Mouse (Mus musculus) midbrain, embryonic 16.5 days (tissue): ENCODE data around the gene Folr2. TPM values are rescaled to one million over a fixed set of nuclear protein-coding genes. Genes with fewer than 3 reads are reported as not detected.

ENCODE experiments used
- ATAC-seq: fragments of 200-750 bp; cut with Nextera tagmentation; 2 replicates; pipeline ENCODE4 v1.8.0; 2017; ENCODE audit warnings: moderate TSS enrichment
- H3K27ac ChIP-seq: fragments of 300-500 bp; sonication (generic); 2 replicates; pipeline ENCODE4 v1.5.1; 2014; ENCODE audit warnings: mild to moderate bottlenecking, low read length, mixed read lengths
- H3K27me3 ChIP-seq: fragments of 300-500 bp; sonication (generic); 2 replicates; pipeline ENCODE4 v1.6.1; 2014; ENCODE audit warnings: low read depth, low read length, mixed read lengths; ENCODE audit not compliant: control insufficient read depth, insufficient read depth
- H3K36me3 ChIP-seq: fragments of 300-500 bp; sonication (generic); 2 replicates; pipeline ENCODE4 v1.6.1; 2014; ENCODE audit warnings: mild to moderate bottlenecking, low read length, moderate library complexity, mixed read lengths; ENCODE audit not compliant: control insufficient read depth, insufficient read depth
- H3K4me1 ChIP-seq: fragments of 300-500 bp; sonication (generic); 2 replicates; pipeline ENCODE4 v1.6.1; 2014; ENCODE audit warnings: mild to moderate bottlenecking, low read length, mixed read lengths; ENCODE audit not compliant: control insufficient read depth, insufficient read depth
- H3K4me2 ChIP-seq: fragments of 300-500 bp; sonication (generic); 2 replicates; pipeline ENCODE4 v1.6.1; 2014; ENCODE audit warnings: mild to moderate bottlenecking, low read length, mixed read lengths
- H3K4me3 ChIP-seq: fragments of 300-500 bp; sonication (generic); 2 replicates; pipeline ENCODE4 v1.5.1; 2014; ENCODE audit warnings: low read depth, mild to moderate bottlenecking, low read length, moderate library complexity, mixed read lengths
- H3K9ac ChIP-seq: fragments of 300-500 bp; sonication (generic); 2 replicates; pipeline ENCODE4 v1.6.1; 2014; ENCODE audit warnings: low read depth, low read length, mixed read lengths
- H3K9me3 ChIP-seq: fragments of 300-500 bp; sonication (generic); replicated peaks from 2 replicates; pipeline ENCODE4 v1.6.1; 2014; ENCODE audit warnings: mild to moderate bottlenecking, low read length, mixed read lengths; ENCODE audit not compliant: control insufficient read depth, poor library complexity, severe bottlenecking
- WGBS: fragments of 180-500 bp; shearing (Covaris S2); extraction: QIAGEN DNeasy Blood & Tissue Kit; methylation state at CpG from one replicate; pipeline ENCODE4 v1.1.7; 2014; 5-methylcytosine and 5-hydroxymethylcytosine counted together
- polyA plus RNA-seq: library from polyadenylated mRNA; unstranded; fragments of >200 nt; fragmentation: Nextera tagmentation; extraction: Ambion mirVana; gene quantifications from 2 replicates; pipeline ENCODE4 v1.2.1, GENCODE M21; 2015

Gene Folr2
- polyA plus RNA-seq, 1 experiment from 2014 or later = 1.0 TPM

DNA sequence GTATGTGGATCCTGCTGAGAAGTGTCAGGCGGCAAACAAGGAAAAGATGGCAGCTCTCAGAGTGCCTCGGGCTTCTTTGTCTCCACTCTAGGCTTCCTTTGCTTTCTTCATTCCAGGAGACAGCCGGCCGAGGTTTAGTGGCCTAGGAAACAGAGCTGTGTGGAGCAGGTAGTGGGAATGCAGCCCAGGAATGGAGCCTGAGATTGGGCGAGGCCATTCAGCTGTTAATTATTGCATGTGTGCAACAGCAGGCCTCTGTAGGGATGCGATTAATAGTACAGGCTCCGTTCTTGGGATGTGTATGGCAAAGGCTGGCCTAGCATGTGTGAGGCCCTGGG is 12.1 kb upstream of the Folr2 start:
- 0 out of 2 replicates have a peak, but pooled peaks have one; percentile 45 for ATAC-seq
- 24% methylated on average over 7 of the region's 7 CpGs for WGBS
- Histone ChIP-seq H3K4me2 (no peak overlapping the region), H3K36me3 (no peaks in the 10 kb centered on the region), H3K9me3 (no peaks in the 10 kb centered on the region), H3K9ac (no peak overlapping the region), H3K4me3 (no peak overlapping the region), H3K4me1 (no peaks in the 10 kb centered on the region), H3K27me3 (no peaks in the 10 kb centered on the region), H3K27ac (peak overlapping the region; percentile 18; the same call in 1 of the 2 replicates)

DNA sequence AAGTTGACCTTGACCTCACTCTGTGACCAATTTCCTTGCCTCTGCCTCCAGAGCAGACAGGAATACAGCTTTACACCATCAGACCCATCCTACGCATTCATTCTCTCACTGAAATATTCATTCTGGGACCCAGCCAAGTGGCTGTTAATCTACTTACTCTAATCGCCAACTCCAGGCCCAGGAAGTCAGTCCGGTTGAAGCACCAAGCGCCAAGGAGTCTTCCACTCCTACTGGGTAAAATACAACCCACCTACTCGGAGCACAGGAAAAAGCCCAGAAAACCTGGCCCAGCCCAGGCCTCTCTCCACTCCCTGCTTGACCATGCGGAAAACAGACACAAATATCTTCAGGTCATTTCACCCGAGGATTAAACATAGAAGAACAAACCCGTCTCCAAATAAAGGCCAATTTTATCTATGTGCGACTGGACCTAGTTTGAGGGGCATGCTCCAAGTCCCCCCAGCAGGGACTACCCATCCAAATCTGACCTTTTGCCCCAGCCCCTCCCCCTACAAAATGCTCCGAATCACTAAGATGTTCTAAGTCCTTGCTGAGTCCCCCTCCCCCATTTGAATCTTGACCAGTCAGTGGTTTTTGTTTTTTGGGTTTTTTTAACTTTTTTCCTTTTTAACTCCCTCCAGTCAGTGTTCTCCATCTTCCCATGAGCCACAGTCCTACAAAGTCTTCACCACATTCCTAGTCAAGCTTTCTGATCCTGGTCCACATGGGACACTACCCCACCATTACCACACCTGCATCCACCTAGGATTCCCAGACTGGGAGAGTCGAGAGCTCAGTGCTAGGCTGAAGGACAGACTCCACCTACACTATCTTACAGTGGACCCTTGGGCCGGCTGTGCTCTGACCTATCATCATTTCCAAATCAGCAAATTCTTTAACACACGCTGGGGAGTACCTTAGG is 11.5 kb upstream of the Folr2 start:
- no peak overlapping the region for H3K4me2 ChIP-seq
- H3K4me1 ChIP-seq = no peaks in the 10 kb centered on the region
- H3K9ac ChIP-seq = no peak overlapping the region
- H3K9me3 ChIP-seq = no peaks in the 10 kb centered on the region
- no peaks in the 10 kb centered on the region for H3K27me3 ChIP-seq
- 27% methylated on average over 13 of the region's 13 CpGs for WGBS
- no peak overlapping the region for H3K4me3 ChIP-seq
- H3K36me3 ChIP-seq = no peaks in the 10 kb centered on the region
- ATAC-seq = 0 out of 2 replicates have a peak, but pooled peaks have one; percentile 3
- H3K27ac ChIP-seq = peak overlapping the region; percentile 18; the same call in 1 of the 2 replicates

DNA sequence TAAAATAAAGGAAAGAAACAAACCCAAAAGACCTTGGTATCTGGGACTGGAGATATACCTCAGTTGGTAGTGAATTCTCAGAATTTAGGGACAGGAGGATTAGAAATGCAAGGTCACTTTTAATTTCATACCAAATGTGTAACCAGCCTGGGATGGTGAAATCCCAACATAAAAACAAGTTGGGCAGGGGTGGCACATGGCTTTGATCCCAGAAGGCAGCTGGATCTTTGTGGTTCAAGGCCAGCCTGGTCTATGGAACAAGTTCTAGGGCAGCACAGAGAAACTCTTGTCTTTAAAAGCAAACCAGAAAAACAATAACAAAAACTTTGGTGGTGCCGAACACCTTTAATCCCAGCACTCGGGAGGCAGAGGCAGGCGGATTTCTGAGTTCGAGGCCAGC is 10.5 kb upstream of the Folr2 start:
- WGBS = 95% methylated on average over 4 of the region's 4 CpGs
- H3K36me3 ChIP-seq = no peaks in the 10 kb centered on the region

DNA sequence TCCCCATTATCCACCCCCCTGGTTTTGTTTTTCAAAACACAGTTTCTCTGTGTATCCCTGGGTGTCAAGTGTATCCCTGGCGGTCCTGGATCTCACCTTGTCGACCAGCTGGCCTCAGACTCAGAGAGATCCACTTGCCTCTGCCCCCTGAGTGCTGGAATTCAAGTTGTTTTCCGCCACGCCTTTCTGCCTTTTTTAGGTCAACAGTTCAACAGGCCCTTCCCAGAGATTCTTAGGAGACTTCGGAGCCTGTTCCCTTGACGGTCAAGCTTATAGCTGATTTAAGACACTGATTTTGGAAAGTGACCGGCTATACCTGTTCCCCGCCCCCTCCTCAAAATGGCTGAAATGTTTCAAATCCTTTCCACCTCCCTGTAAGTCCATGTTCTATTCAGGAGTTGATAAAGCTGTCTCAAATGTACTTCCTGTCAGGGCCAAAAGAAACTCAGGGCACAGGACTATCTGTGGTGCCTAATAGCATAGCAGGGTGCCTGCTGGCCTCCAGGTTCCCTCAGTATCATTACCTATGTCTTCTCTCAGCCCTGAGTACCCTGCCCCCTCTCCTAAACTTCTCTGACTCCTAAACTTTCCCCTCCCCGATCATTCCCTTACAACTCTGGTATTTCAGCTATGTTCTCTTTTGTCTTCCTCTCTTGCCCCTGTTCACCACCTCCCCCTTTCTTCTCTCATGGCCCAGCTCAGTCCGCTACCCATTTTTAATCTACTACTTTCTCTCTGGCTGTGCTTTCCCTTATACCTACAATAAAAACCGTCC is 9.7 kb upstream of the Folr2 start:
- H3K4me2 ChIP-seq = no peak overlapping the region
- no peak overlapping the region for H3K9ac ChIP-seq
- H3K4me3 ChIP-seq = no peak overlapping the region
- 75% methylated on average over 11 of the region's 11 CpGs for WGBS
- no peak overlapping the region for H3K27ac ChIP-seq
- no peaks in the 10 kb centered on the region for H3K27me3 ChIP-seq
- no peaks in the 10 kb centered on the region for H3K36me3 ChIP-seq
- no peak for ATAC-seq
- no peaks in the 10 kb centered on the region for H3K9me3 ChIP-seq
- H3K4me1 ChIP-seq = no peaks in the 10 kb centered on the region

More for the DNA sequence above, 10.5 kb upstream of the Folr2 start:
- H3K4me3 ChIP-seq = no peak overlapping the region
- no peak overlapping the region for H3K4me2 ChIP-seq
- ATAC-seq = no peak
- no peak overlapping the region for H3K9ac ChIP-seq
- H3K9me3 ChIP-seq = no peaks in the 10 kb centered on the region
- H3K27me3 ChIP-seq = no peaks in the 10 kb centered on the region
- no peak overlapping the region for H3K27ac ChIP-seq
- no peaks in the 10 kb centered on the region for H3K4me1 ChIP-seq

DNA sequence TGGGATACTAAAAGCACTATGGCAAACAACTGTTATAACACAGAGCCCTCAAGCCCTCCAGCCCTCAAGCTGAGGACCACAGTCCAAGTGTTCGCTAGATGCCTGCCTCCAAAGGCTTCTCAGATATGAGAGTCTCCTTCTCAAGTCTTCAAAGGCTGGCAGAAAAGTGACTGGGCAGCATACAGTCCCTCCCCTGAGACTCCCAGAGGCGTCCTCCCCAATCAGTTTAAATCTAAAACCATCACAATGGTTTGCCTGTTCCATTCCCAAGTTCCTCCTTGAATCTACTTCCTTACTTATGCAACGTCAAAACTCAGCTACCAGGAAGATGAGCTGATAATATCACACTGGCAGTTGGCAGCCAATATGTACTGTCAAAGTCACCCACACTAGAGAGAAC is 6.4 kb upstream of the Folr2 start, which contains the start of gene Anapc15:
Anapc15 (plus strand) TSS at position 301 of the 400 bp plus-strand sequence.
- Histone ChIP-seq H3K4me3 (no peak within 1 kb of the TSS), H3K4me1 (no peaks in the 10 kb centered on the region), H3K36me3 (no peaks in the 10 kb centered on the region), H3K27me3 (no peaks in the 10 kb centered on the region), H3K4me2 (no peak within 1 kb of the TSS), H3K9me3 (no peaks in the 10 kb centered on the region), H3K9ac (no peak within 1 kb of the TSS), H3K27ac (no peak within 1 kb of the TSS)
- no peak for ATAC-seq
- WGBS = 81% methylated on average over 3 of the region's 3 CpGs

DNA sequence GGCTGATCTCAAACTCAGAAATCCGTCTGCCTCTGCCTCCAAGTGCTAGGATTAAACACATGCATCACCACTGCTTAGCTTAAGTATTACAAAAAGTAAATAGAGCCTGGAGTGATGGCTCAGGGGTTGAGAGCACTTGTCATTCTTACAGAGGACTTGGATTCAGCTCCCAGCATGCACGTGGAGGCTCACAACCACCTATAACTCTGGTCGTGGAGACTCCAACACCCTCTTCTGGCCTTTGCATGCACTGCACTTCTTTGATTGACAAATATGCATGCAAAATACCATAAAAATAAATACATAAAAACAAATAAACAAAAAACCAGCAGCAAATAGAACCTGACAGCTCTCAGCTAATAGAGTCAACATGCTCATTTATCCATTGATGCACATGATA is 5.3 kb upstream of the Folr2 start:
- ATAC-seq = no peak
- Histone ChIP-seq H3K9ac (no peak overlapping the region), H3K4me1 (no peaks in the 10 kb centered on the region), H3K27ac (no peak overlapping the region), H3K27me3 (no peaks in the 10 kb centered on the region), H3K9me3 (no peaks in the 10 kb centered on the region), H3K36me3 (no peaks in the 10 kb centered on the region), H3K4me2 (no peak overlapping the region), H3K4me3 (no peak overlapping the region)
- 68% methylated on average over 3 of the region's 3 CpGs for WGBS

DNA sequence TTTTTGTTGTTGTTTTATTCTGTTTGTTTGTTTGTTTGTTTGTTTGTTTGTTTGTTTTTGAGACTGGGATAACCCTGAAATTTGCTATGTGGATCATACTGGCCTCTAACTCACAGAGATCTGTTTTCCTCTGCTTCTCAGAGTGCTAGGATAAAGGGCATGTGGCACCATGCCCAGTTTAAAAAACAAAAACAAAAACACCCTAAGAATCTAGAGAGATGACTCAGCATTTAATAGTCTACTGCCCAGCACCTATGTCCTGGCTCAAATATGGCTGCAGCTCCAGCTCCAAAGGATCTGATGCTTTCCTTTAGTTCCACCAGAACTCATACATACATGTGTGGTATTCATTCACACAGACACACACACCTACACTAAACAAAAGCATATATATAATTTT is 4.0 kb upstream of the Folr2 start:
- Histone ChIP-seq H3K27ac (no peak overlapping the region), H3K27me3 (no peaks in the 10 kb centered on the region)
- ATAC-seq = no peak

DNA sequence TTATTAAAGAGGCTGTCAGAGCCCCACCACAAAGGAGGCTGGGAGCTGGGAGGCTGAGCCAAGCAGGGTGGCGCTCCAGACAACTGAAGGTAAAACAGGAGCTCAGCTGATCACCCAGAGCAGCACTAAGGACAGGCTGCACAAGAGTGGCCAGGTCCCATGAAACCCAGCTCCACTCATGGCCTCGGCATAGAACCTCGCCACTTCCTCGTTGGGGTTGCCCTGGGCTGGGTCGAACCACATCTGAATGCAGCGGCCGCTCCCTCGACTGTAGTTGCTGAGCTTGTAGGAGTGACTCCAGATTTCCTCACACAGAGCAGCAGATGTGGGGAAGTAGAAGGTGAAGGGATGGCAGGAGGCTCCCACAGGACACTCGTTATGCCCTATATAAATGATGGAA is 1.4 kb upstream of the Folr2 start:
- ATAC-seq = no peak
- Histone ChIP-seq H3K9ac (no peak overlapping the region), H3K9me3 (no peaks in the 10 kb centered on the region), H3K4me1 (no peaks in the 10 kb centered on the region), H3K27me3 (no peaks in the 10 kb centered on the region), H3K36me3 (no peaks in the 10 kb centered on the region), H3K4me3 (no peak overlapping the region), H3K27ac (no peak overlapping the region), H3K4me2 (no peak overlapping the region)
- WGBS = 83% methylated on average over 9 of the region's 9 CpGs

More for the DNA sequence above, 4.0 kb upstream of the Folr2 start:
- Histone ChIP-seq H3K4me3 (no peak overlapping the region), H3K36me3 (no peaks in the 10 kb centered on the region), H3K9me3 (no peaks in the 10 kb centered on the region), H3K4me2 (no peak overlapping the region), H3K4me1 (no peaks in the 10 kb centered on the region), H3K9ac (no peak overlapping the region)

DNA sequence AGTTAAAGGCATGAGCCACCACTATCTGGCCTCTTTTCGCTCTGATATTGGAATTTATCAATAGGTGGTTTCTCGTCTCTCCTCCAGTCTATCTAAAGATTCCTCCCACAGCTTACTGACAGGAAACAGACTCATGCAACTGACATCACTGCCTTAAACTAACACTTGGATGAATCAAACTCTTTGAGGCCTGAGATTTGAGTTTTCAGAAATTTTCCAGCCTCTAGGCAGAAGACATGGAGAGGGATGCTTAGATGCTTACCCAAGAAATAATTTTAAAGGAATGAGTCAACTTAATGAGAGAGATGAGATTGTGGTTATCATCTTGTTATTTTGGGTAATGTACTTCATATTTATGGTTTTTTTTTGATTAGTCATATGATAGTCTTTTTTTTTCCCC is 3.2 kb downstream of the Folr2 start:
- no peak for ATAC-seq
- 86% methylated on average over 2 of the region's 2 CpGs for WGBS

More for the DNA sequence above, 3.2 kb downstream of the Folr2 start:
- no peak overlapping the region for H3K9ac ChIP-seq
- no peaks in the 10 kb centered on the region for H3K9me3 ChIP-seq
- no peak overlapping the region for H3K4me2 ChIP-seq
- no peak overlapping the region for H3K4me3 ChIP-seq
- no peaks in the 10 kb centered on the region for H3K27me3 ChIP-seq
- H3K27ac ChIP-seq = no peak overlapping the region
- no peaks in the 10 kb centered on the region for H3K36me3 ChIP-seq
- no peaks in the 10 kb centered on the region for H3K4me1 ChIP-seq
